In the genomic region with DNA sequence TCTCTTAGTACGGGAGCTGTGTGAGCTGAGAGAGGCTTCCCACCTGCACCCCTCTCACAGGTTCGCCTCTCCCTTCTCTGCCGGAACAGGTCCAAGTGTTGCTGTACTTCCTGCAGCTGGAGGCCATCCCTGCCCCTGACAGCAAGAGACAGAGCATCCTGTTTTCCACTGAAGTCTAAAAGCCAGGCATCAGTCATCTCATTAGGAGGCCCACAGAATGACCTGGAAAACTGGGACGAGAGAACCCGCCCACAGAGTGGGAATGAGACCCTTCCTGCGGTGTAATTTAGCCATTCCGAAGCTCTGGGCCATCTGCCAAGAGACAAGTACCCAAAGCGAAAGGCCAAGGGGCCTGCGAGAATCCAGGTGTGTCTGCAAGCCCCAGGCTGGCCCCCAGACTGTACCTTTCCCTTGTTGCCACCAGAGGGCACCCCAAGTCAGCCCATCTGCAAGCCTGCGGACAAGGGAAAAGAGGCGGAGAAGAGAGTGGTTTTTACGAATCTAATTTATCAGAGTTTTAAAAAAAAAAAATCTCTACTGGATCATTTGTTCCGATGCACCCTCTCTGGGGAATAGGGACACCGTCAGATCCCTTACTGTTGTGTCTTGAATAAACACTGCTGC, we compare ENCODE assay signal across 8 mouse cellular contexts. TPM values are rescaled to one million over a fixed set of nuclear protein-coding genes. Genes with fewer than 3 reads are reported as not detected.
DNase-seq lines count a peak whose midpoint lies in the region; ATAC-seq and TF ChIP-seq lines count a peak whose summit lies in the region.

No protein-coding gene starts in this region.

- H3K4me2 ChIP-seq in liver, embryonic 14.5 days (ENCODE audit: low read depth), result no peak overlapping the region
- H3K4me2 ChIP-seq in neural tube, embryonic 14.5 days (ENCODE audit: low read depth, low read length), result no peak overlapping the region
- no peak overlapping the region for H3K4me2 ChIP-seq in stomach, postnatal 0 days (replicated peaks; ENCODE audit: low read depth)

- H3K4me3 ChIP-seq in liver, embryonic 14.5 days (ENCODE audit: insufficient read depth in 1 of 2, low read depth in 2 of 2, low read length in 2 of 2), result no peak overlapping the region
- no peak overlapping the region for H3K4me3 ChIP-seq in neural tube, embryonic 14.5 days (ENCODE audit: low read depth, low read length)
- H3K4me3 ChIP-seq in stomach, postnatal 0 days (ENCODE audit: low read depth, low read length), result no peak overlapping the region

- no peaks in the 10 kb centered on the region for H3K9me3 ChIP-seq in liver, embryonic 14.5 days (ENCODE audit: control insufficient read depth, low read length)
- H3K9me3 ChIP-seq in neural tube, embryonic 14.5 days (ENCODE audit: control insufficient read depth, low read length), result no peaks in the 10 kb centered on the region
- H3K9me3 ChIP-seq in stomach, postnatal 0 days (ENCODE audit: control insufficient read depth, low read length), result no peaks in the 10 kb centered on the region

- H3K9ac ChIP-seq in liver, embryonic 14.5 days (replicated peaks), result no peak overlapping the region
- no peak overlapping the region for H3K9ac ChIP-seq in neural tube, embryonic 14.5 days (replicated peaks; ENCODE audit: low read depth, low read length)
- H3K9ac ChIP-seq in stomach, postnatal 0 days (ENCODE audit: low read length), result no peak overlapping the region

- no peak for TF ChIP-seq EP300 in liver, embryonic 14.5 days (IDR thresholded peaks at IDR 0.05; ENCODE audit: low read depth)
- no peak for TF ChIP-seq EP300 in stomach, postnatal 0 days (optimal IDR thresholded peaks at IDR 0.05)

- peak; percentile 78 for DNase-seq in A20 (ENCODE audit: low read depth, low spot score)
- DNase-seq in adrenal gland, adult 18-20 months (ENCODE audit: low spot score in 2 of 2), result peak; percentile 74 to 76
- DNase-seq in embryo, embryonic 10.5 days (ENCODE audit: low spot score), result peak; percentile 78
- peak; percentile 85 for DNase-seq in kidney, postnatal 10 days
- DNase-seq in liver, embryonic 14.5 days (ENCODE audit: low read depth in 3 of 3, low spot score in 3 of 3), result peak in 1 of 3 experiments; percentile 10
- DNase-seq in stomach, postnatal 0 days (ENCODE audit: low spot score), result peak; percentile 77

- TF ChIP-seq CTCF in liver, embryonic 14.5 days (IDR thresholded peaks at IDR 0.05; ENCODE audit: low read depth), result peak; percentile 87
- peak; percentile 94 for TF ChIP-seq CTCF in stomach, postnatal 0 days (IDR thresholded peaks at IDR 0.05; ENCODE audit: low read depth)

- H3K27ac ChIP-seq in liver, embryonic 14.5 days, result no peak overlapping the region
- no peak overlapping the region for H3K27ac ChIP-seq in neural tube, embryonic 14.5 days (ENCODE audit: low read depth, low read length)
- no peak overlapping the region for H3K27ac ChIP-seq in stomach, postnatal 0 days (replicated peaks)

- WGBS in liver, embryonic 14.5 days (ENCODE audit: insufficient replicate concordance), result 46% methylated on average over 14 of the region's 14 CpGs
- WGBS in neural tube, embryonic 14.5 days, result 44% methylated on average over 14 of the region's 14 CpGs
- 19% methylated on average over 14 of the region's 14 CpGs for WGBS in stomach, postnatal 0 days

- peaks cover 3% of the 10 kb centered on the region for H3K36me3 ChIP-seq in liver, embryonic 14.5 days (replicated peaks; ENCODE audit: control insufficient read depth, insufficient read depth, low read depth)
- peaks cover 45% of the 10 kb centered on the region for H3K36me3 ChIP-seq in neural tube, embryonic 14.5 days (ENCODE audit: control insufficient read depth, insufficient read depth, low read length)
- peaks cover 34% of the 10 kb centered on the region for H3K36me3 ChIP-seq in stomach, postnatal 0 days (ENCODE audit: control insufficient read depth, insufficient read depth, low read length)

- no peaks in the 10 kb centered on the region for H3K27me3 ChIP-seq in liver, embryonic 14.5 days (ENCODE audit: control insufficient read depth, insufficient read depth, low read length)
- H3K27me3 ChIP-seq in neural tube, embryonic 14.5 days (ENCODE audit: control insufficient read depth, insufficient read depth, low read length), result no peaks in the 10 kb centered on the region
- H3K27me3 ChIP-seq in stomach, postnatal 0 days (ENCODE audit: control insufficient read depth, insufficient read depth, low read length), result no peaks in the 10 kb centered on the region

- peak; percentile 68 for ATAC-seq in granulocyte monocyte progenitor cell, adult 5-6 weeks (replicated peaks; ENCODE audit: poor library complexity, severe bottlenecking)
- ATAC-seq in liver, embryonic 14.5 days (ENCODE audit: insufficient read depth), result no peak
- ATAC-seq in neural tube, embryonic 14.5 days (ENCODE audit: low read depth), result peak; percentile 72; the same call in 1 of the 2 replicates
- ATAC-seq in stomach, postnatal 0 days (ENCODE audit: low FRiP score, low TSS enrichment), result peak; percentile 62

- H3K4me1 ChIP-seq in liver, embryonic 14.5 days (replicated peaks; ENCODE audit: control insufficient read depth in 2 of 2, insufficient read depth in 2 of 2, low read length in 1 of 2), result no peaks in the 10 kb centered on the region
- no peaks in the 10 kb centered on the region for H3K4me1 ChIP-seq in neural tube, embryonic 14.5 days (ENCODE audit: control insufficient read depth, insufficient read depth, low read length)
- no peaks in the 10 kb centered on the region for H3K4me1 ChIP-seq in stomach, postnatal 0 days (replicated peaks; ENCODE audit: control insufficient read depth, insufficient read depth)

RNA-seq across cellular contexts. Expression of gene Specc1l, which starts 29.6 kb away (rescaled TPM):
- total RNA-seq in adrenal gland, adult 18-20 months (2021), result 10 to 100 TPM; 51.8 to 56.0 TPM
- 23.6 and 25.4 TPM in 2 replicates for total RNA-seq in granulocyte monocyte progenitor cell, adult 5-6 weeks (2014; fragmentation: Nextera tagmentation)
- 26.3 and 29.8 TPM in 2 replicates for total RNA-seq in granulocyte monocyte progenitor cell, adult 5-6 weeks (2017)
- polyA plus RNA-seq in liver, embryonic 14.5 days (2012; rRNA removed), result 3.1 and 3.9 TPM in 2 replicates
- 3.1 and 3.4 TPM in 2 replicates for polyA plus RNA-seq in liver, embryonic 14.5 days (2014; fragmentation: Nextera tagmentation; extraction: Ambion mirVana)
- 22.9 and 25.5 TPM in 2 replicates for polyA plus RNA-seq in neural tube, embryonic 14.5 days (2014; fragmentation: Nextera tagmentation; extraction: Ambion mirVana)
- polyA plus RNA-seq in stomach, postnatal 0 days (2015; fragmentation: Nextera tagmentation; extraction: Ambion mirVana), result 9.2 and 9.4 TPM in 2 replicates
